Mouse (Mus musculus): Measurements from ENCODE around the gene Gp9.

- TF ChIP-seq POLR2A (IDR thresholded peaks at IDR 0.05; ENCODE audit: insufficient read depth, low read depth, low read length) (no peak), EP300 (IDR thresholded peaks at IDR 0.05; ENCODE audit: insufficient read depth, low read depth, low read length) (no peak), CTCF (IDR thresholded peaks at IDR 0.05) (no peak)
Measured at GRCm38 (mm10) chr6:87809144-87809543, 31.3 kb downstream of the Gp9 start.
